Mouse (Mus musculus) limb, embryonic 13.5 days (tissue): Measurements from ENCODE around the gene Itpr3. TPM values are rescaled to one million over a fixed set of nuclear protein-coding genes. Genes with fewer than 3 reads are reported as not detected.

Experiments used
- ATAC-seq: fragments of 200-750 bp; cut with Nextera tagmentation; 2 replicates; pipeline ENCODE4 v1.8.0; 2017; ENCODE audit warnings: low read depth, moderate number of reproducible peaks, moderate TSS enrichment; ENCODE audit not compliant: low FRiP score
- H3K27ac ChIP-seq: fragments of 300-500 bp; sonication (generic); 2 replicates; pipeline ENCODE4 v1.5.1; 2015; ENCODE audit warnings: inconsistent platforms, mild to moderate bottlenecking, moderate library complexity
- H3K27me3 ChIP-seq: fragments of 300-500 bp; sonication (generic); 2 replicates; pipeline ENCODE4 v1.6.1; 2015; ENCODE audit warnings: mild to moderate bottlenecking, inconsistent platforms
- H3K36me3 ChIP-seq: fragments of 300-500 bp; sonication (generic); 2 replicates; pipeline ENCODE4 v1.6.1; 2015; ENCODE audit warnings: inconsistent platforms, mild to moderate bottlenecking, moderate library complexity
- H3K4me1 ChIP-seq: fragments of 300-500 bp; sonication (generic); 2 replicates; pipeline ENCODE4 v1.6.1; 2015; ENCODE audit warnings: inconsistent platforms
- H3K4me2 ChIP-seq: fragments of 300-500 bp; sonication (generic); replicated peaks from 2 replicates; pipeline ENCODE4 v1.6.1; 2015; ENCODE audit warnings: inconsistent platforms, mild to moderate bottlenecking, moderate library complexity
- H3K4me3 ChIP-seq: fragments of 300-500 bp; sonication (generic); 2 replicates; pipeline ENCODE4 v1.5.1; 2015; ENCODE audit warnings: moderate library complexity, mild to moderate bottlenecking, inconsistent platforms
- H3K9ac ChIP-seq: fragments of 300-500 bp; sonication (generic); 2 replicates; pipeline ENCODE4 v1.6.1; 2015; ENCODE audit warnings: mild to moderate bottlenecking, inconsistent platforms
- H3K9me3 ChIP-seq: fragments of 300-500 bp; sonication (generic); 2 replicates; pipeline ENCODE4 v1.6.1; 2016; ENCODE audit warnings: inconsistent platforms
- WGBS: fragments of 180-500 bp; shearing (Covaris S2); methylation state at CpG from one replicate; pipeline ENCODE4 v1.1.7; 2015; 5-methylcytosine and 5-hydroxymethylcytosine counted together
- polyA plus RNA-seq: library from polyadenylated mRNA; unstranded; fragments of >200 nt; fragmentation: Nextera tagmentation; extraction: Ambion mirVana; gene quantifications from 2 replicates; pipeline ENCODE4 v1.2.1, GENCODE M21; 2015

Itpr3 gene
- polyA plus RNA-seq, 1 experiment from 2014 or later, result 3.3 TPM

DNA sequence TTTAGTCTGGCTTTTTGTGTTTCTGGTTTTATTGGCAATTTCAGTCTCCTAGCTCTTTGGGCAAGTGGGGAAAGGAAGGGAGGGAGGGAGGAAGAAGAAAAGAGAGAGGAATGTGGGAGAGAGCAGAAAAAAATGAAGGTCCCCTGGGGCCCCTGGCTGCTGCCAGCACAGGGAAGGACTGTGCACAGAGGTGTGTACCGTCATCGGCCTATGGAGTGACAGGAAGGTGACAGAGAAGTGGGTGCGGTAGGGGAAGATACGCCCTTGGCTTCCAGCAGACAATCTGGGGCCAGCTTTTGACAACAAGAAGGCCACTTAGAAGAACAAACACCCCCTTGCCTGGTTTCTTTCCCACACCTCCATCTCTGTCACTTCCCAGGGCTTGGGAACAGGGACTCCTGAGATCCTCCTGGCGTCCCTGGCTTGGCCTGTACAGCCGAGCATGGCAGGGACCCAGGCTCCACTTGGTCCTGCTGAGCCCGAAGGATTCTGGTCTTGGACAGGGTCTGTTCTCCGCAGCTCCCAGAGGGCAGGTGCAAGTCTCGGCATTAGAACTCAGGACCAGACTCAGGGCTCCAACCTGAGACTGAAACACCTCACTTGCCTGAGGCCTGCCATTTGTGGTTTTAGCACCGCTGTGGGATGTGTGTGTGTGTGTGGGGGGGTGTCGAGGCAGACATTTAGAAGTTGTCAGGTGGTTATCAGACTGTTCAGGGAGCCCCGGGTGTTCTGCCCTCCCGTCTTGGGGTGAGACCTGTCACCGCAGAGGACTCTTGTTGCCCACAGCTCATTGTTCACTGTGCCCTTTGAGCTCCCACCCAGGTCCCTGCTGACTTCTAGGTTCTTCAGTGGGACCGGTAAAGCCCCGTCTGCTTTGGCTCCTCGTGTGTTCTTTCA lies 18.0 kb downstream of the Itpr3 start:
- Histone ChIP-seq H3K9me3 (no peaks in the 10 kb centered on the region), H3K27ac (no peak overlapping the region; the same call in 1 of the 2 replicates), H3K36me3 (peaks cover 11% of the 10 kb centered on the region; the same call in 1 of the 2 replicates), H3K4me3 (no peak overlapping the region), H3K9ac (0 out of 2 replicates have a peak overlapping the region, but pooled peaks have one; percentile 4), H3K4me2 (no peak overlapping the region), H3K4me1 (peaks cover 16% of the 10 kb centered on the region), H3K27me3 (no peaks in the 10 kb centered on the region)
- ATAC-seq, result no peak
- WGBS, result 78% methylated on average over 17 of the region's 17 CpGs

DNA sequence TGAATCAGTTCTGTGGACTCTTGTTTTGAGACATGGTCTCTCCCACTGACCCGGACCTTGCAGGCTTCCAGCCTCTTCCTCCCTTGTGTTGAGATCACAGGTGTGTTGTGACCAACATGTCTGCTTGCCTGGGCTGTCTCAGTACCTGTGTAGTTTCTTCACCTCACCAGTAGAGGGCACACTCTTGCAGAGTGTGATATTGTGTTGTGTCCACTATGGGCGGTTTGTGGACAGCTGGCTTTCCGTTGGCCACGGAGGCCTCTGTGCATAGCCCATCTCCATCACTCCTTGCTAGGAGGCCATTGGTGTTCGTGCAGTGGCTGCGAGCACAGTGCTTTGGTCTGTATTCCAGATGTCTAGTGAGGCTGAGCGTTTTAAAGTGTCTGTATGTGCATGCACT lies 20.0 kb downstream of the Itpr3 start:
- H3K9ac ChIP-seq, result no peak overlapping the region
- H3K27me3 ChIP-seq, result no peaks in the 10 kb centered on the region
- no peak overlapping the region for H3K4me3 ChIP-seq
- 97% methylated on average over 7 of the region's 7 CpGs for WGBS
- H3K4me2 ChIP-seq, result no peak overlapping the region
- ATAC-seq, result no peak
- peaks cover 21% of the 10 kb centered on the region for H3K4me1 ChIP-seq
- H3K27ac ChIP-seq, result no peak overlapping the region
- H3K36me3 ChIP-seq, result peaks cover 11% of the 10 kb centered on the region; the same call in 1 of the 2 replicates
- H3K9me3 ChIP-seq, result no peaks in the 10 kb centered on the region

- Histone ChIP-seq H3K4me2 (no peak overlapping the region), H3K27ac (no peak overlapping the region), H3K9me3 (no peaks in the 10 kb centered on the region), H3K27me3 (no peaks in the 10 kb centered on the region), H3K9ac (no peak overlapping the region), H3K36me3 (peaks cover 11% of the 10 kb centered on the region; the same call in 1 of the 2 replicates), H3K4me1 (peaks cover 21% of the 10 kb centered on the region), H3K4me3 (no peak overlapping the region)
- WGBS, result 77% methylated on average over 6 of the region's 6 CpGs
- ATAC-seq, result no peak
Measured at GRCm38 (mm10) chr17:27077920-27078319, 20.8 kb downstream of the Itpr3 start.

- Histone ChIP-seq H3K4me2 (no peak overlapping the region), H3K9ac (no peak overlapping the region), H3K9me3 (no peaks in the 10 kb centered on the region), H3K27ac (no peak overlapping the region), H3K36me3 (peaks cover 9% of the 10 kb centered on the region; the same call in 1 of the 2 replicates), H3K4me3 (no peak overlapping the region), H3K27me3 (no peaks in the 10 kb centered on the region), H3K4me1 (peaks cover 21% of the 10 kb centered on the region)
- 80% methylated on average over 6 of the region's 6 CpGs for WGBS
- no peak for ATAC-seq
Measured at GRCm38 (mm10) chr17:27078499-27078898, 21.4 kb downstream of the Itpr3 start.

DNA sequence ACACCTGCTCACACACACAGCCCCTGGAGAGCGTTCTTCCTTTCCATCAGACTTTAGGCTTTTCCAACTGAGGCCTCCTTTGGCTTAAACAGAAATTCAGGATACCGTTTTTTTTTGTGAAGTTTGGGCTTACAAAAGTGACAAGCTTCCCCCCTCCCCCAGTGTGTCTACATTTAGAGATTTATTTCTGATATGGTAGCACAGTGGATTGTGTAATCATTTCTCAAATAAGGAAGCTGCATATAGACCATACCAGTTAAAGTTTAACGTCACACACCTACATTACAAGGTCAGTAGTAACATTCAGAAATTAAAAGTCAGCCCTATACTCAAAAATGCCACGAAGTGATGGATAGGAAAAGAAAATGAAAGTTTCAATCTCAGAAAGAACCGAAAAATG lies 24.8 kb downstream of the Itpr3 start:
- H3K4me3 ChIP-seq, result no peak overlapping the region
- no peak overlapping the region for H3K4me2 ChIP-seq
- peaks cover 12% of the 10 kb centered on the region; the same call in 1 of the 2 replicates for H3K36me3 ChIP-seq
- no peak overlapping the region for H3K9ac ChIP-seq
- H3K27me3 ChIP-seq, result no peaks in the 10 kb centered on the region
- WGBS, result 81% methylated on average over 5 of the region's 5 CpGs
- no peak for ATAC-seq
- 0 out of 2 replicates have a peak, but pooled peaks cover 5% of the 10 kb centered on the region for H3K4me1 ChIP-seq
- no peaks in the 10 kb centered on the region; the same call in 1 of the 2 replicates for H3K9me3 ChIP-seq
- H3K27ac ChIP-seq, result no peak overlapping the region

- H3K36me3 ChIP-seq, result peaks cover 5% of the 10 kb centered on the region; the same call in 1 of the 2 replicates
- H3K27me3 ChIP-seq, result no peaks in the 10 kb centered on the region
- WGBS, result 69% methylated on average over 8 of the region's 8 CpGs
- H3K27ac ChIP-seq, result no peak overlapping the region
- H3K9me3 ChIP-seq, result no peaks in the 10 kb centered on the region; the same call in 1 of the 2 replicates
- no peak overlapping the region for H3K4me2 ChIP-seq
- 0 out of 2 replicates have a peak, but pooled peaks cover 5% of the 10 kb centered on the region for H3K4me1 ChIP-seq
- no peak overlapping the region for H3K4me3 ChIP-seq
- H3K9ac ChIP-seq, result no peak overlapping the region
- ATAC-seq, result no peak
Measured at GRCm38 (mm10) chr17:27082796-27083195, 25.7 kb downstream of the Itpr3 start.

DNA sequence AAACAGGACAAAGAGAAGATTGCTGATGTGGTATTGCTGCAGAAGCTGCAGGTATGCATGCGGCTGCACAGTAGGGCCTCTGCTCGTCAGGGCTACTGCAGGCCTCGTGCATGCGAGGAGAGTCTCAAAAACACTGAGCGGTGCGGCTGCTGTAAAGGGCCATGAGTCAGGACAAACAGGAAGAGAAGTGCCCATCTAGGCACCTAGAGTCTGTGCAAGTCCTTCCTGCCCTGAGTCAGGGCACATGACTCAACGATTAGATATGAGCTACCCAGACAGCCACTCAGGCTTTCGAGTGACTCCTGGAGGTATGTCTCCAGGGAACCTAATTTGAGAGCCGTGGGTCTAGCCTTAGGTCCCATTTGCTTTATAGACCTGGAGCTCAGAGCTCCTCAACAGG lies 26.5 kb downstream of the Itpr3 start:
- Histone ChIP-seq H3K36me3 (peaks cover 5% of the 10 kb centered on the region; the same call in 1 of the 2 replicates), H3K9me3 (no peaks in the 10 kb centered on the region; the same call in 1 of the 2 replicates), H3K27ac (no peak overlapping the region), H3K9ac (no peak overlapping the region), H3K27me3 (no peaks in the 10 kb centered on the region), H3K4me2 (no peak overlapping the region), H3K4me3 (no peak overlapping the region), H3K4me1 (0 out of 2 replicates have a peak, but pooled peaks cover 5% of the 10 kb centered on the region)
- ATAC-seq, result no peak
- 77% methylated on average over 9 of the region's 9 CpGs for WGBS

DNA sequence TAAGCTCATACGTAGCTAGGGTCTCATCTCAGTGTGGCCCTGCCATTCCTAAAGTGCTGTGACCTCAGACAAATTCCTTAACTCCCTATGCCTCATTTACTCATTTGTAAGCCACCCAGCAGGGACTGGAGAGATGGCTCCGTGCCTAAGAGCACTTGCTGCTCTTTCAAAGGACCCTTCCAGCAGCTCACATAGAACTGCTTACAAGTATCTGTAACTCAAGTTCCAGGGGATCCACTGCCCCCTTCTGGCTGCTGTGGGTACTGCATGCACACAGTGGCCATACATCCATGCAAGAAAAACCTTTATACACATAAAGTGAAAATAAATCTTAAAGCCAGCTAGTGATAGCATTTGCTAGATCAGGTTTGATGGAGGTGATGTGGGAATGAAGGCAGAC lies 28.6 kb downstream of the Itpr3 start:
- Histone ChIP-seq H3K4me3 (no peak overlapping the region), H3K4me1 (0 out of 2 replicates have a peak, but pooled peaks cover 3% of the 10 kb centered on the region), H3K27me3 (no peaks in the 10 kb centered on the region), H3K9ac (no peak overlapping the region), H3K36me3 (peaks cover 11% of the 10 kb centered on the region), H3K9me3 (no peaks in the 10 kb centered on the region; the same call in 1 of the 2 replicates), H3K4me2 (no peak overlapping the region), H3K27ac (no peak overlapping the region)
- no peak for ATAC-seq
- WGBS, result 70% methylated on average over 2 of the region's 2 CpGs

GRCm38 (mm10) chr17:27087426-27087825 lies 30.3 kb downstream of the Itpr3 start:
- ATAC-seq, result no peak
- WGBS, result 38% methylated on average over 12 of the region's 12 CpGs
- no peak overlapping the region for H3K9ac ChIP-seq

GRCm38 (mm10) chr17:27090068-27090467 lies 33.0 kb downstream of the Itpr3 start:
- no peaks in the 10 kb centered on the region for H3K27me3 ChIP-seq
- no peak overlapping the region for H3K4me3 ChIP-seq
- H3K4me2 ChIP-seq, result no peak overlapping the region
- H3K27ac ChIP-seq, result no peak overlapping the region
- H3K9me3 ChIP-seq, result no peaks in the 10 kb centered on the region; the same call in 1 of the 2 replicates
- WGBS, result 69% methylated on average over 9 of the region's 9 CpGs
- no peak for ATAC-seq
- H3K36me3 ChIP-seq, result peaks cover 31% of the 10 kb centered on the region
- no peaks in the 10 kb centered on the region for H3K4me1 ChIP-seq
- no peak overlapping the region for H3K9ac ChIP-seq

More at GRCm38 (mm10) chr17:27087426-27087825, 30.3 kb downstream of the Itpr3 start:
- Histone ChIP-seq H3K4me3 (no peak overlapping the region), H3K36me3 (peaks cover 23% of the 10 kb centered on the region), H3K4me1 (no peaks in the 10 kb centered on the region), H3K4me2 (no peak overlapping the region), H3K27ac (no peak overlapping the region), H3K9me3 (no peaks in the 10 kb centered on the region; the same call in 1 of the 2 replicates), H3K27me3 (no peaks in the 10 kb centered on the region)

- no peak overlapping the region for H3K4me2 ChIP-seq
- peaks cover 33% of the 10 kb centered on the region for H3K36me3 ChIP-seq
- H3K27me3 ChIP-seq, result no peaks in the 10 kb centered on the region
- 43% methylated on average over 13 of the region's 13 CpGs for WGBS
- no peaks in the 10 kb centered on the region for H3K9me3 ChIP-seq
- no peaks in the 10 kb centered on the region for H3K4me1 ChIP-seq
- H3K4me3 ChIP-seq, result no peak overlapping the region
- no peak for ATAC-seq
- no peak overlapping the region for H3K9ac ChIP-seq
- H3K27ac ChIP-seq, result no peak overlapping the region
Measured at GRCm38 (mm10) chr17:27095690-27096089, 38.6 kb downstream of the Itpr3 start.

DNA sequence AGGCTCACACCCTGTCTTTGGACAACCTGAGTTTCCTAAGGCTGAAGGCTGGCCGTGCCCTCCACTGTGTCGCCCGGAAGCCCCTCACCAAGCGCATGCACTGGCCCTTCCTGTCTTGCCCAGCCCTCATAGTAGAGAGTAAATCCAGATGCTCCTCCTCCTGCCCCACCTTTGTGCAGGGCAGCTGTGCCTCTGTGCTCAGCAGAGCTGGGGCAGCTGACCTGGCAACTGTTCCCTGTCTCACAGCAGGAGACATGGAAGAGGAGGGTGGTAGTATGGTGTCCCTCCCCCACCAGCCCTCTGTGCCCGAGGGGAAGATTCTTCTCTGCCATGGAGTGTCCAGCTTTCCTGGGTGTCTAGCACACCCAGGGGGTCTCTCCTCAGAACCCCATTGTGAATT lies 44.6 kb downstream of the Itpr3 start:
- 69% methylated on average over 5 of the region's 5 CpGs for WGBS
- no peaks in the 10 kb centered on the region for H3K27me3 ChIP-seq

More for the DNA sequence above, 44.6 kb downstream of the Itpr3 start:
- Histone ChIP-seq H3K9me3 (no peaks in the 10 kb centered on the region), H3K4me1 (peaks cover 10% of the 10 kb centered on the region; the same call in 1 of the 2 replicates), H3K36me3 (peaks cover 13% of the 10 kb centered on the region), H3K27ac (no peak overlapping the region), H3K4me2 (no peak overlapping the region), H3K9ac (no peak overlapping the region), H3K4me3 (no peak overlapping the region)
- no peak for ATAC-seq
